ENCODE assay signal across 8 mouse cellular contexts in the genomic region with DNA sequence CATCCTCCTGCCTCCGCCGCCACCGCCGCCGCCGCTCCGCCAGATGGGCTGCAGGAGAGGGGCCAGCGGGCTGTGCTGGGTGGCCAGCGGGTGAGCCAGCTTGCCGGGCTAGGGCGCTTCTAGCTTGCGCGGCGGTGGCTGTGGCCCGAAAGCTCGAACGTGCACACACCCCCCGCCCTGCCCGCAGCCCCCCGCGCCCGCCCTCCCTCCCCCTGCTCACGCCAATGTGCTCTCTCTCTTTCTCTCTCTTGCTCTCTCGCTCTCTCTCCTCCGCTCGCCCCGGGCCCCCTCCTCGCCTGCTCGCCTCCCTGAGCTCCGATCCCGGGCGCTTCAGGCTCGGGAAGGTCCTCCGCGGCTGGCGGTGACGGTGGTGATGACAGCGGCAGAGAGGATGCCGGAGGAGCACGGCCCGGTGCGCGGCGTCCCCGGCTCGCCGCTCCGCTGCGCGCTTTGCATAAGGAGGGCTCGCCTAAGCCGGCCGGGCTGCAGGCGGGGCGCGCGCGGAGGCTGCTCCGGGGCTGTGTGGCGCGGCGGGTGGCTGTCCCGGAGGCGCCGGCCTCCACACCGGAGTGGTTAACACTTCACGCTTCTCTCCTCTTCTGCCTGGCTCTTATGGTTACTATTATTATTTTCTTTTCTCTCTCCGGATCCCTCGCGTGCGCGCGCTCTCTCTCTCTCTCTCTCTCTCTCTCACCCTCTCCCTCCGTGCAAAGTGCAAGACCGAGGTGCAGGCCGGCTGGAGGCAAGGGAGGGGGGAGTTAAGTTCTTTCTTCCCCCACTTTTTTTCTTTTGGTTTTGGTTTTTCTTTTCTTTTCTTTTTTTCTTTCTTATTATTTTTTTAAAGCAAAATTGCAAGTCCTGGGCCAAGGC. TPM values are rescaled to one million over a fixed set of nuclear protein-coding genes. Genes with fewer than 3 reads are reported as not detected.
DNase-seq lines count a peak whose midpoint lies in the region; ATAC-seq and TF ChIP-seq lines count a peak whose summit lies in the region.

No protein-coding gene starts in this region.

- H3K36me3 ChIP-seq in hindbrain, embryonic 15.5 days: no peaks in the 10 kb centered on the region

- peak overlapping the region; percentile 96 for H3K27ac ChIP-seq in gastrocnemius, adult 2 months
- peak overlapping the region; percentile 89 for H3K27ac ChIP-seq in hindbrain, embryonic 15.5 days (replicated peaks)

- peak overlapping the region; percentile 68 for H3K9ac ChIP-seq in hindbrain, embryonic 15.5 days

- peak overlapping the region; percentile 90 for H3K4me2 ChIP-seq in hindbrain, embryonic 15.5 days

- WGBS in hindbrain, embryonic 15.5 days: under 1% methylated on average over 63 of the region's 76 CpGs

- H3K4me1 ChIP-seq in hindbrain, embryonic 15.5 days (replicated peaks): peaks cover 34% of the 10 kb centered on the region

- H3K4me3 ChIP-seq in gastrocnemius, adult 2 months: peak overlapping the region; percentile 82
- H3K4me3 ChIP-seq in hindbrain, embryonic 15.5 days: peak overlapping the region; percentile 66

- peaks cover 18% of the 10 kb centered on the region for H3K27me3 ChIP-seq in hindbrain, embryonic 15.5 days

- TF ChIP-seq CTCF in gastrocnemius, adult 2 months (IDR thresholded peaks at IDR 0.05): no peak

- peak; percentile 82 for ATAC-seq in hindbrain, embryonic 15.5 days (ENCODE audit: low FRiP score, low read depth)

- intact Hi-C loops in gastrocnemius, adult 2 months (cut with DNase I): loop anchor here (2.0 to 10.0 kb wide), 5 partner anchors 125 to 1252 kb away; no protein-coding TSS in a partner anchor

- H3K9me3 ChIP-seq in hindbrain, embryonic 15.5 days: no peaks in the 10 kb centered on the region

- peak; percentile 54 for DNase-seq in R1 (ENCODE audit: low read depth, low spot score)
- peak; percentile 85 for DNase-seq in cerebellum, postnatal 25 days
- peak; percentile 87 for DNase-seq in gastrocnemius, adult 2 months
- DNase-seq in left cerebral cortex, adult 18-20 months (ENCODE audit: low spot score in 2 of 2): peak; percentile 41 to 67
- DNase-seq in lung, postnatal 36 days: peak; percentile 62
- peak; percentile 79 for DNase-seq in retina, embryonic 14.5 days (ENCODE audit: low spot score)
- DNase-seq in thymus, postnatal 36 days: peak; percentile 65 to 73

RNA-seq across cellular contexts. Expression of gene Maf, which starts 0.5 kb away (rescaled TPM):
- 100 to 1,000 TPM; 129 to 153 TPM for total RNA-seq in gastrocnemius, adult 2 months (2021)
- 10.4 and 10.6 TPM in 2 replicates for polyA plus RNA-seq in hindbrain, embryonic 15.5 days (2015; fragmentation: Nextera tagmentation; extraction: Ambion mirVana)
- 10 to 100 TPM; 27.4 to 29.0 TPM for total RNA-seq in left cerebral cortex, adult 18-20 months (2021)

Comparison
In these comparisons a context has a peak if more than half of its experiments do, and no peak if none do; other contexts are left out.
1. Peak in every context shown above with its lines: DNase-seq, ATAC-seq, H3K4me3 ChIP-seq and H3K27ac ChIP-seq.
2. RNA of gene Maf, which starts 0.5 kb away (total RNA-seq): 129 to 153 TPM in gastrocnemius, adult 2 months; 27.4 to 29.0 TPM in left cerebral cortex, adult 18-20 months; every median in the first group is over 4 times any median in the second.